Mouse (Mus musculus) megakaryocyte progenitor cell, adult 5-6 weeks (primary cell): ENCODE measurements around the gene Smurf1. TPM values are rescaled to one million over a fixed set of nuclear protein-coding genes. Genes with fewer than 3 reads are reported as not detected.

Experiments used
- ATAC-seq: replicated peaks from 2 replicates; pipeline ENCODE4 v1.8.0; 2016; ENCODE audit warnings: mild to moderate bottlenecking, moderate TSS enrichment, inconsistent platforms; ENCODE audit not compliant: poor library complexity
- total RNA-seq, 2 experiments: library from RNA; stranded (forward) in 1 of 2; stranded (reverse) in 1 of 2; fragments of 157-497, 149-512 nt in 1 of 2; fragments of 200-1000 nt in 1 of 2; gene quantifications; 2 replicates each; pipeline versions ENCODE4 v1.2.3 to v1.2.4; 2015 to 2017

Smurf1 gene
- total RNA-seq, 2 experiments from 2014 or later: 2.8 to 3.5 TPM

GRCm38 (mm10) chr5:144958271-144958670 is 7.4 kb downstream of the Smurf1 start:
- ATAC-seq: no peak

- no peak for ATAC-seq
These were observed 11.2 kb downstream of the Smurf1 start for GRCm38 (mm10) chr5:144954432-144954831.

GRCm38 (mm10) chr5:144952592-144952991 is 13.1 kb downstream of the Smurf1 start:
- ATAC-seq: no peak

- no peak for ATAC-seq
These were observed 15.1 kb downstream of the Smurf1 start for GRCm38 (mm10) chr5:144950428-144951051.

GRCm38 (mm10) chr5:144949856-144950255 is 15.8 kb downstream of the Smurf1 start:
- ATAC-seq: no peak

- no peak for ATAC-seq
These were observed 17.2 kb downstream of the Smurf1 start for GRCm38 (mm10) chr5:144948422-144948821.

- ATAC-seq: no peak
These were observed 17.6 kb downstream of the Smurf1 start for GRCm38 (mm10) chr5:144948002-144948401.

- ATAC-seq: no peak
These were observed 19.6 kb downstream of the Smurf1 start for GRCm38 (mm10) chr5:144946032-144946431.

GRCm38 (mm10) chr5:144944932-144945331 is 20.7 kb downstream of the Smurf1 start:
- ATAC-seq: peak; percentile 68

- no peak for ATAC-seq
These were observed 21.3 kb downstream of the Smurf1 start for GRCm38 (mm10) chr5:144944370-144944769.

- ATAC-seq: no peak
These were observed 22.3 kb downstream of the Smurf1 start for GRCm38 (mm10) chr5:144943346-144943745.

- no peak for ATAC-seq
These were observed 23.2 kb downstream of the Smurf1 start for GRCm38 (mm10) chr5:144942431-144942830.

GRCm38 (mm10) chr5:144940904-144941303 is 24.7 kb downstream of the Smurf1 start:
- ATAC-seq: no peak

- peak; percentile 73 for ATAC-seq
These were observed 28.3 kb downstream of the Smurf1 start for GRCm38 (mm10) chr5:144937304-144937703.

- no peak for ATAC-seq
These were observed 32.2 kb downstream of the Smurf1 start for GRCm38 (mm10) chr5:144933486-144933885.

GRCm38 (mm10) chr5:144931841-144932240 is 33.8 kb downstream of the Smurf1 start:
- no peak for ATAC-seq

GRCm38 (mm10) chr5:144928856-144929713 is 36.6 kb downstream of the Smurf1 start:
- no peak for ATAC-seq

GRCm38 (mm10) chr5:144926275-144926674 is 39.4 kb downstream of the Smurf1 start:
- no peak for ATAC-seq

GRCm38 (mm10) chr5:144923351-144923750 is 42.3 kb downstream of the Smurf1 start:
- no peak for ATAC-seq

GRCm38 (mm10) chr5:144919790-144920189 is 45.9 kb downstream of the Smurf1 start:
- no peak for ATAC-seq

- no peak for ATAC-seq
These were observed 46.5 kb downstream of the Smurf1 start for GRCm38 (mm10) chr5:144919194-144919593.

GRCm38 (mm10) chr5:144918204-144918603 is 47.4 kb downstream of the Smurf1 start:
- no peak for ATAC-seq
